Comparison of ENCODE assay signal across 32 mouse cellular contexts in genomic region chr19:56297264-56297663, GRCm38 (mm10). TPM values are rescaled to one million over a fixed set of nuclear protein-coding genes. Genes with fewer than 3 reads are reported as not detected.
"Had no signal": no experiment of that assay in that cellular context is flagged by ENCODE, and none has a peak within 500 bp of the region (broad histone marks: within the 10 kb centered on the region; RNA-seq: fewer than 3 reads in every experiment).

No protein-coding gene starts in this region.

- DNase-seq: gastrocnemius, adult 2 months; gastrocnemius, postnatal 10 days; gastrocnemius, postnatal 25 days; heart, adult 18-20 months; heart, postnatal 10 days; heart, postnatal 4 days; kidney, adult 18-20 months; kidney, adult 8-10 months; kidney, postnatal 10 days; kidney, postnatal 25 days; kidney, postnatal 4 days; left cerebral cortex, postnatal 4 days had no signal

- H3K36me3 ChIP-seq: heart, embryonic 10.5 days; heart, embryonic 12.5 days; hindbrain, embryonic 10.5 days; hindbrain, embryonic 12.5 days; intestine, embryonic 15.5 days; limb, embryonic 13.5 days; limb, embryonic 15.5 days; liver, embryonic 12.5 days had no signal

- H3K27ac ChIP-seq: gastrocnemius, adult 2 months; heart, embryonic 10.5 days; hindbrain, embryonic 10.5 days; hindbrain, embryonic 12.5 days; hindbrain, embryonic 14.5 days; intestine, embryonic 15.5 days; layer of hippocampus, adult 2 months; limb, embryonic 13.5 days; limb, embryonic 15.5 days; liver, embryonic 12.5 days; liver, embryonic 14.5 days had no signal

- H3K4me2 ChIP-seq: heart, embryonic 12.5 days; hindbrain, embryonic 12.5 days; hindbrain, embryonic 14.5 days; intestine, embryonic 15.5 days; limb, embryonic 13.5 days; limb, embryonic 15.5 days; liver, embryonic 12.5 days had no signal

- H3K4me3 ChIP-seq: gastrocnemius, adult 2 months; heart, embryonic 10.5 days; heart, embryonic 12.5 days; hindbrain, embryonic 10.5 days; hindbrain, embryonic 12.5 days; intestine, embryonic 15.5 days; layer of hippocampus, adult 2 months; limb, embryonic 13.5 days; limb, embryonic 15.5 days; liver, embryonic 12.5 days had no signal

- H3K27me3 ChIP-seq: hindbrain, embryonic 12.5 days; intestine, embryonic 15.5 days; limb, embryonic 15.5 days had no signal

RNA-seq across cellular contexts. Expression of gene Habp2, which starts 10.3 kb away (rescaled TPM):
- total RNA-seq: gastrocnemius, adult 2 months; gastrocnemius, postnatal 25 days; granulocyte monocyte progenitor cell, adult 5-6 weeks; heart, adult 18-20 months; heart, adult 8-10 months; heart, postnatal 10 days; heart, postnatal 25 days; heart, postnatal 4 days; layer of hippocampus, adult 2 months; layer of hippocampus, postnatal 10 days; layer of hippocampus, postnatal 25 days; left cerebral cortex, adult 8-10 months; left cerebral cortex, postnatal 10 days; left cerebral cortex, postnatal 25 days; left cerebral cortex, postnatal 4 days had no signal
- polyA plus RNA-seq: hindbrain, embryonic 10.5 days; hindbrain, embryonic 14.5 days; hindbrain, embryonic 16.5 days had no signal
